Mouse (Mus musculus) liver, embryonic 16.5 days (tissue): ENCODE measurements around the gene Ces2g. TPM values are rescaled to one million over a fixed set of nuclear protein-coding genes. Genes with fewer than 3 reads are reported as not detected.
A peak's percentile ranks its signal among the peaks of the same experiment; 100 is the strongest.

ENCODE experiments used
- ATAC-seq: fragments of 200-750 bp; cut with Nextera tagmentation; 2 replicates; pipeline ENCODE4 v1.8.0; 2017; ENCODE audit warnings: low read depth, mild to moderate bottlenecking, moderate number of reproducible peaks, moderate library complexity
- H3K27ac ChIP-seq: fragments of 300-500 bp; sonication (generic); 2 replicates; pipeline ENCODE4 v1.5.1; 2014; ENCODE audit warnings: mild to moderate bottlenecking, low read length
- H3K27me3 ChIP-seq: fragments of 300-500 bp; sonication (generic); 2 replicates; pipeline ENCODE4 v1.6.1; 2014; ENCODE audit warnings: low read depth, low read length, mixed read lengths; ENCODE audit not compliant: control insufficient read depth, insufficient read depth
- H3K36me3 ChIP-seq: fragments of 300-500 bp; sonication (generic); 2 replicates; pipeline ENCODE4 v1.6.1; 2014; ENCODE audit warnings: mild to moderate bottlenecking; ENCODE audit not compliant: control insufficient read depth, insufficient read depth
- H3K4me1 ChIP-seq: fragments of 300-500 bp; sonication (generic); 2 replicates; pipeline ENCODE4 v1.6.1; 2014; ENCODE audit warnings: low read depth, low read length, mixed read lengths; ENCODE audit not compliant: control insufficient read depth
- H3K4me2 ChIP-seq: fragments of 300-500 bp; sonication (generic); 2 replicates; pipeline ENCODE4 v1.6.1; 2014; ENCODE audit warnings: low read depth, low read length, mixed read lengths
- H3K4me3 ChIP-seq: fragments of 300-500 bp; sonication (generic); 2 replicates; pipeline ENCODE4 v1.5.1; 2014; ENCODE audit warnings: low read depth, mild to moderate bottlenecking, low read length
- H3K9ac ChIP-seq: fragments of 300-500 bp; sonication (generic); 2 replicates; pipeline ENCODE4 v1.6.1; 2014; ENCODE audit warnings: low read depth, low read length
- H3K9me3 ChIP-seq: fragments of 300-500 bp; sonication (generic); replicated peaks from 2 replicates; pipeline ENCODE4 v1.6.1; 2016; ENCODE audit warnings: low read length; ENCODE audit not compliant: control insufficient read depth
- WGBS: fragments of 180-500 bp; shearing (Covaris S2); extraction: QIAGEN DNeasy Blood & Tissue Kit; methylation state at CpG from one replicate; pipeline ENCODE4 v1.1.7; 2014; ENCODE audit not compliant: insufficient replicate concordance; 5-methylcytosine and 5-hydroxymethylcytosine counted together
- polyA plus RNA-seq: library from polyadenylated mRNA; unstranded; fragments of >200 nt; fragmentation: Nextera tagmentation; extraction: Ambion mirVana; gene quantifications from 2 replicates; pipeline ENCODE4 v1.2.1, GENCODE M21; 2015

Gene Ces2g
- polyA plus RNA-seq, 1 experiment from 2014 or later, result 26.8 TPM

- Histone ChIP-seq H3K4me3 (no peak overlapping the region), H3K4me2 (no peak overlapping the region), H3K27me3 (no peaks in the 10 kb centered on the region), H3K9ac (no peak overlapping the region), H3K27ac (no peak overlapping the region), H3K4me1 (no peaks in the 10 kb centered on the region), H3K9me3 (no peaks in the 10 kb centered on the region), H3K36me3 (no peaks in the 10 kb centered on the region)
- ATAC-seq, result no peak
- WGBS, result 78% methylated on average over 2 of the region's 2 CpGs
Measured at GRCm38 (mm10) chr8:104984942-104985341, 23.4 kb downstream of the Ces2g start.

GRCm38 (mm10) chr8:104998191-104998590 lies 36.7 kb downstream of the Ces2g start:
- no peak for ATAC-seq
- Histone ChIP-seq H3K27ac (no peak overlapping the region), H3K9ac (no peak overlapping the region), H3K4me3 (no peak overlapping the region), H3K4me2 (no peak overlapping the region), H3K9me3 (no peaks in the 10 kb centered on the region), H3K27me3 (no peaks in the 10 kb centered on the region), H3K4me1 (no peaks in the 10 kb centered on the region), H3K36me3 (no peaks in the 10 kb centered on the region)
- 61% methylated on average over 6 of the region's 6 CpGs for WGBS

GRCm38 (mm10) chr8:104999183-104999582 lies 37.7 kb downstream of the Ces2g start:
- H3K36me3 ChIP-seq, result no peaks in the 10 kb centered on the region
- no peaks in the 10 kb centered on the region for H3K4me1 ChIP-seq
- H3K9me3 ChIP-seq, result no peaks in the 10 kb centered on the region
- H3K4me3 ChIP-seq, result no peak overlapping the region
- no peaks in the 10 kb centered on the region for H3K27me3 ChIP-seq
- WGBS, result 61% methylated on average over 6 of the region's 6 CpGs
- H3K27ac ChIP-seq, result no peak overlapping the region
- H3K9ac ChIP-seq, result no peak overlapping the region
- no peak overlapping the region for H3K4me2 ChIP-seq
- ATAC-seq, result no peak

GRCm38 (mm10) chr8:105000586-105000985 lies 39.1 kb downstream of the Ces2g start, which contains the start of gene Ces2h:
Gene Ces2h (plus strand): TSS chr8:105000853.
- H3K4me1 ChIP-seq, result no peaks in the 10 kb centered on the region
- no peaks in the 10 kb centered on the region for H3K36me3 ChIP-seq
- H3K4me2 ChIP-seq, result no peak within 1 kb of the TSS
- H3K9ac ChIP-seq, result no peak within 1 kb of the TSS
- peak; percentile 39; the same call in 1 of the 2 replicates for ATAC-seq
- no peaks in the 10 kb centered on the region for H3K9me3 ChIP-seq
- H3K27me3 ChIP-seq, result no peaks in the 10 kb centered on the region
- H3K27ac ChIP-seq, result no peak within 1 kb of the TSS
- 60% methylated on average over 7 of the region's 7 CpGs for WGBS
- H3K4me3 ChIP-seq, result no peak within 1 kb of the TSS

- no peak overlapping the region for H3K4me2 ChIP-seq
- H3K4me1 ChIP-seq, result no peaks in the 10 kb centered on the region
- no peaks in the 10 kb centered on the region for H3K9me3 ChIP-seq
- no peaks in the 10 kb centered on the region for H3K36me3 ChIP-seq
- 55% methylated on average over 2 of the region's 2 CpGs for WGBS
- no peak overlapping the region for H3K4me3 ChIP-seq
- H3K27me3 ChIP-seq, result no peaks in the 10 kb centered on the region
- ATAC-seq, result peak; percentile 48; the same call in 1 of the 2 replicates
- 0 out of 2 replicates have a peak overlapping the region, but pooled peaks have one; percentile 5 for H3K27ac ChIP-seq
- H3K9ac ChIP-seq, result no peak overlapping the region
Measured at GRCm38 (mm10) chr8:105010000-105010399, 48.5 kb downstream of the Ces2g start.

GRCm38 (mm10) chr8:105011136-105011535 lies 49.6 kb downstream of the Ces2g start:
- H3K9ac ChIP-seq, result no peak overlapping the region
- no peaks in the 10 kb centered on the region for H3K27me3 ChIP-seq
- 65% methylated on average over 12 of the region's 12 CpGs for WGBS
- no peaks in the 10 kb centered on the region for H3K9me3 ChIP-seq
- H3K4me1 ChIP-seq, result no peaks in the 10 kb centered on the region
- H3K36me3 ChIP-seq, result no peaks in the 10 kb centered on the region
- no peak for ATAC-seq
- H3K4me2 ChIP-seq, result no peak overlapping the region
- H3K4me3 ChIP-seq, result no peak overlapping the region
- no peak overlapping the region for H3K27ac ChIP-seq

- whole genome bisulfite sequencing, result 64% methylated on average over 5 of the region's 5 CpGs
- Histone ChIP-seq H3K9ac (no peak overlapping the region), H3K4me3 (no peak overlapping the region), H3K36me3 (no peaks in the 10 kb centered on the region), H3K9me3 (no peaks in the 10 kb centered on the region), H3K4me2 (no peak overlapping the region), H3K4me1 (no peaks in the 10 kb centered on the region), H3K27ac (no peak overlapping the region), H3K27me3 (no peaks in the 10 kb centered on the region)
- ATAC-seq, result no peak
Measured at GRCm38 (mm10) chr8:105014391-105014790, 52.9 kb downstream of the Ces2g start.

Other genes starting within 250 kb of the Ces2g start
- 28.6 and 34.4 TPM in 2 replicates for gene Ces2a, start 227.7 kb upstream of the Ces2g start, polyA plus RNA-seq
- gene Ces2b, start 130.1 kb upstream of the Ces2g start, polyA plus RNA-seq, result 0.37 and 0.48 TPM in 2 replicates
- 0.16 and 0.37 TPM in 2 replicates for gene Ces2c, start 114.7 kb upstream of the Ces2g start, polyA plus RNA-seq
- gene Ces2e, start 35.5 kb upstream of the Ces2g start, polyA plus RNA-seq, result 3.5 and 4.0 TPM in 2 replicates
- not detected in 2 replicates for gene Ces2f, start 14.4 kb upstream of the Ces2g start, polyA plus RNA-seq
- gene Ces2h, start 39.1 kb downstream of the Ces2g start, polyA plus RNA-seq, result not detected in 2 replicates
- gene Ces3a, start 86.9 kb downstream of the Ces2g start, polyA plus RNA-seq, result 0.71 and 0.83 TPM in 2 replicates
- not detected in 2 replicates for gene Ces3b, start 122.0 kb downstream of the Ces2g start, polyA plus RNA-seq
- gene Ces4a, start 170.1 kb downstream of the Ces2g start, polyA plus RNA-seq, result not detected in 2 replicates
- 6.6 and 7.5 TPM in 2 replicates for gene Cbfb, start 209.0 kb downstream of the Ces2g start, polyA plus RNA-seq